Mouse (Mus musculus) CD4-positive helper T cell, adult 2 months (primary cell): Measurements from ENCODE around the gene Pgpep1l.

Experiments
- DNase-seq: peaks from one replicate; pipeline ENCODE4 v3.0.0-alpha.2; 2012; ENCODE audit warnings: low read depth, missing footprints, low spot score

Pgpep1l gene

GRCm38 (mm10) chr7:68264028-68264453 lies at the start of gene Pgpep1l:
TSS of gene Pgpep1l (minus strand) at chr7:68264233.
- DNase-seq: peak; percentile 14

- no peak for DNase-seq
Measured at GRCm38 (mm10) chr7:68313038-68313782, 49.2 kb upstream of the Pgpep1l start.

GRCm38 (mm10) chr7:68312395-68312794 lies 48.4 kb upstream of the Pgpep1l start:
- DNase-seq: no peak

- DNase-seq: no peak
Measured at GRCm38 (mm10) chr7:68311469-68311868, 47.4 kb upstream of the Pgpep1l start.

- DNase-seq: no peak
Measured at GRCm38 (mm10) chr7:68306756-68307155, 42.7 kb upstream of the Pgpep1l start.

- no peak for DNase-seq
Measured at GRCm38 (mm10) chr7:68305781-68306575, 41.9 kb upstream of the Pgpep1l start.

GRCm38 (mm10) chr7:68303685-68304084 lies 39.7 kb upstream of the Pgpep1l start:
- no peak for DNase-seq

- peak; percentile 74 for DNase-seq
Measured at GRCm38 (mm10) chr7:68302586-68303433, 38.8 kb upstream of the Pgpep1l start.

- DNase-seq: no peak
Measured at GRCm38 (mm10) chr7:68301160-68301559, 37.1 kb upstream of the Pgpep1l start.

GRCm38 (mm10) chr7:68298381-68299076 lies 34.5 kb upstream of the Pgpep1l start:
- peak; percentile 53 for DNase-seq

- no peak for DNase-seq
Measured at GRCm38 (mm10) chr7:68296487-68296886, 32.5 kb upstream of the Pgpep1l start.

GRCm38 (mm10) chr7:68293997-68294789 lies 30.2 kb upstream of the Pgpep1l start:
- no peak for DNase-seq

GRCm38 (mm10) chr7:68291603-68292002 lies 27.6 kb upstream of the Pgpep1l start:
- DNase-seq: no peak

- DNase-seq: no peak
Measured at GRCm38 (mm10) chr7:68289081-68289480, 25.0 kb upstream of the Pgpep1l start.

- DNase-seq: peak; percentile 53
Measured at GRCm38 (mm10) chr7:68288000-68288399, 24.0 kb upstream of the Pgpep1l start.

- peak; percentile 44 for DNase-seq
Measured at GRCm38 (mm10) chr7:68287582-68287981, 23.5 kb upstream of the Pgpep1l start.

GRCm38 (mm10) chr7:68286526-68287481 lies 22.8 kb upstream of the Pgpep1l start:
- peak; percentile 82 for DNase-seq

- DNase-seq: peak; percentile 88
Measured at GRCm38 (mm10) chr7:68285851-68286298, 21.8 kb upstream of the Pgpep1l start.

- DNase-seq: peak; percentile 84
Measured at GRCm38 (mm10) chr7:68283776-68284175, 19.7 kb upstream of the Pgpep1l start.
